Mouse (Mus musculus) testis, postnatal 10 days (tissue): ENCODE data around the gene Ybx3.

Source experiments
- DNase-seq: peaks from one replicate; pipeline ENCODE4 v3.0.0; 2021; ENCODE audit warnings: low spot score

The Ybx3 gene

DNA sequence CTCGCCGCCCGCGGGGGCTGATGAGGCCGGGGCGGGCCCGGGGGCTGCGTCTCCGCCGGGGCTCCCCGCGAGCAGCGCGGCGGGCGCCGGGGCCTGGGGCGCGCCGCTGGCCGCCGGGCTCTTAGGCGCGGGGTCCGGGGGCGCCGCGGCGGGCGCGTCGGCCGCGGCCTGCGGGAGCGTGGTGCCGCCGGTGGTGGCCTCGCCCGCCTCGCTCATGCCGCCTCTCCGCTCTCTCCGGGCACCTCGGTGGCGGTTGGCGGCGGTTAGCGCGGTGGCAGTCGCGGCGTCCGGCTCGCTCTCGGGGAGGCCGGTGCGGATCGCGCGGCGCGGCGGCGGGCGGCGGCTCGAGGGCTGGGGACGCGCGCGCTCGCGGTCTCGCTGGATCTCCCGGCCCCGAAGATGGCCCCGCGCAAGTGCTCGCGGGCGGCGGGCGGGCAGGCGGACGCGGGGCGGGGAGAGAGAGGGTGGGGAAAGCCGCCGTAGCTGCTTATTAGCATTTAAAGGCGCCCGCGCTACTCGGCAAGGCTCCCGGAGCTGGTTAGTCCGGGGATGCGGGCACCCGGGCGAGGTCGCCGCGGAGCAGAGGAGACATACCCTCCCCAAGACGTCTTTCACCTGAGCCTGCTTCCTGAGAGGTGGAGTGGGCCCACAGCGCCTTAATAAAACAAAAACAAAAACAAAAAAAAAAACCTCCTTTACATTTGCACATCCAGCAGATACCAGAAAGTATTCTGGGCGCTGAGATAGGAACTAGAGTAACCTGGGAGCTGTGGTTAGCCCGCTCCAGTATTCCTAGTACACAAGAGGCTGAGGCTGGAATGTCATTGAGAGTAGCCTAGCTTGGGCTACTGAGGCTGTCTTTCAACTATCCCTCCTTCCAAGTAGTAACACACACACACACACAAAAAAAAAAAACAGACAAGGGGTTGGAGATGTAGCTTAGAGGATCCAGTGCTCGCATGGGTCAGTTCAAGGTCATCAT lies at the start of gene Ybx3:
Ybx3 (minus strand) TSS at position 437 of the 982 bp plus-strand sequence.
- peak; percentile 85 for DNase-seq

- DNase-seq, result no peak
These were observed 48.4 kb upstream of the Ybx3 start for GRCm38 (mm10) chr6:131436626-131437025.

DNA sequence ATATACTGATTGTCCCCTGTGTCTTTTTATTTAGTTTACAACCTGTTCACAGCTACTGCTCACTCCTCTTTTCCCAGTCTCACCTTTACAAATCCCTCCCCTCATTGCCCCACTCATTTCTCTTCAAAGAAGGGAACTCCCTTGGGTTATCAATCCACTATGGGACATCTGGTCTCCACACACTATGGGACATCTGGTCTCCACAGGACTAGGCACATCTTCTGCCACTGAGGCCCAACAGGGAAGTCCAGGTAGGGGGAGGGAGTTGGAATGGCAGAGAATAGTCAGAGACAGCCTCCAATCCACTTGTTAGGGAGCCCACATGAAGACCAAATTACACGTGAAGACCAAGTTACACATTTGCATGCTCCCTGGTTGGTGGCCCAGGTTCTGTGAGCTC lies 45.8 kb upstream of the Ybx3 start:
- no peak for DNase-seq

GRCm38 (mm10) chr6:131433153-131434048 lies 45.1 kb upstream of the Ybx3 start:
- no peak for DNase-seq

DNA sequence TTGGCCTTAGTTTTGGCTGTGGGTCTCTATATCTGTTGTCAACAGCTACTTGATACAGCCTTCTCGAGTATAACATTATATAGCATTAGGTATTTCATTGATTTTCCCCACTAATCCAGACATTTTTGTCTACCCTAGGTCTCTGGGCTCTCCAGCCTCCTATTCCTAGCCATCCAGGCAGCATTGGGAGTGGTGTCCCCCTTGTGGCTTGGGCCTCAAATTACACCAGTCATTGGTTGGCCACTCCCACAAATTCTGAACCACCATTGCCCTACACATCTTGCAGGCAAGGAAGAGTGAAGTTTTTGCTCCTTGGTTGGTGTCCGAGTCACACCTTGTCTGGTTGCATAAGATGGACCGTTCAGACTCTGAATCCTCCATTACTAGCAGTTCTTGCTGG lies 33.3 kb upstream of the Ybx3 start:
- peak; percentile 47 for DNase-seq

DNA sequence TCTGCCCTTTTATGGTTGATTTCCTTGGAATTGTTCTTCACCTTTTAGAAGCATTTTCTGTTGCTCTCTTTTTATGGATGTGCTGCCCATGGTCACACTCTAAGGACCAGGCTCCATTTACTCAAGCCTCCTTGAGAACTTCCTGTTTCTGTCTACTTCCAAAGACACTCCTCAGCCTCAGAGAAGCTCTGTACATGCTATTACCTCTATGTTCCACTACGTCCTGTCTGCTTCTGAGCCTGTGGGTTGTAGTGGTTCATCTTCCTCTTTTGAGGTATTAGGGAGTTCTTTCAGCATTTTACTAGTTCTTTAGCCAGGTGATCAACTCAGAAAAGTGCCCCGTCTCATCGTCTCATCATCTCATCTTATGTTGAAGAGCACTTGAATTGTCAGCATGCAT lies 31.3 kb upstream of the Ybx3 start:
- no peak for DNase-seq

- DNase-seq, result no peak
These were observed 30.5 kb upstream of the Ybx3 start for GRCm38 (mm10) chr6:131418770-131419169.

DNA sequence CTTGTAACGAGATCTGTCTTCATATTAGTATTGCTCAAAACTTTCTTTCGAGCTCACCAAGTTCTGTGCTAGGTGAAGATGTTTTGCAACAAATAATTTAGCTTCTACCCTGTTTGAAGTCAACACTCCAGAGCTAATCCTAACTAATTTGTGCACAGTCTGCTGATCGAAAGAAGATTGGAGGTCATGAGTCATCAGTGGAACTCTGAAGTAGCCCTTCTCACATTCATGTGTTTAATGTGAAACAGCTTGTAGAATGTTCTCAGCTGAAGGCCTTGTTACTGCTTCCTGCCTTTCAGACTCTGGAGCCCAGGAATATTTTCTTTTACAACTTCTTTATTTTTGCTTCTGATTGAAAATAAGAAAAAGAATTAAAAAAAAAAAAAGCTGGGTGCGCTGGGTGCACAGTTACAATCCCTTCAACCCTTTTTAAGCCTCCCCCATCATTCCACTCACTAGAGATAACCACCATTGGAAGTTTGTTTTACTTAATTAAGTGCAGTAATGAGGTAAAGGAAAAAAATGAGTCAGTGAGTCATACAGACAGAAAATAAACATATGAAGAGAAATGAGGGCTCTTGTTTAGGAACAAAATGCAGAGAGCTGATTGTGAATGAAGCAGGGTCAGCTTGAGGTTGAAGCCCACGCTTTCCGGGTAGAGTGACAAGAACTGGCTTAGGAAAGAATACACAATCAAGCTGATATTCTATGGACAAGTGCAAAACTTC lies 23.0 kb upstream of the Ybx3 start:
- no peak for DNase-seq

DNA sequence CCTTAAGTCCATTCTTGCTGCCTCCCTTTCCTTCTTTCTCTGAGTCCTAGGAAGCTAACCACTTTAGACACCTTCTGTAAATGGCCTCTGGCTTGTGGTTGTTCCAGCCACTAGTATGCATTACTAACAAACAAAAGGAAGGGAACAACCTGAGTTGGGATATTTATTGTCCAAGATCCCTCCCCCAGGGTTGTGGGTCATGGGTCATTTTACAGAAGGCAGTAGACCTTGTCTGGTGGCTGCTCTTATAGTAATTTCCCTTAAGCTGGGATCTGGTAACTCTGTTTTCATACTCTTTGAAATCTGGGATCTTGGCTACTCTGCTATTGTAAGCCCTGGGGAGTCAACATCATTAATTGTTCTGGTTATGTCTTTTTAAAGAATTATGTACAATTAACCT lies 18.7 kb upstream of the Ybx3 start:
- DNase-seq, result no peak

DNA sequence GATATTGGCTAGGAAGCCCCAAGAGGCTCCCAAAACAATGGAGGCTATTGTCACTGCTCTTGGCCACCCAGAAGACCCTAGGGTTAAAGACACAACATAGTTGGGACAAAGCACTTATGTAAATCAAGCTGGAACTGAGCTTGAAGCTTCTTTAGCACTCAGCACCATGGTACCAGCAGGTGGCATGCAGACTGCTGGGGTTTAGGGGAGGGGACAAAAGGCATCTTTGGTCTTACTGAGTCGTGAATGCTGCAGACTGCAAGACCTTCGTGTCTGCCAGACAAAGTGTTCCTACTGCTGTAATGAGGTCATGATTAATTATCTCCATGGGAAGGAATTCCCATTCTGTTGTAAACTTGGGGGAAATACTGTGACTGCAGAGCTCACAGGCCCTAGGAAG lies 17.6 kb upstream of the Ybx3 start:
- DNase-seq, result no peak

GRCm38 (mm10) chr6:131405174-131405573 lies 16.9 kb upstream of the Ybx3 start:
- no peak for DNase-seq

GRCm38 (mm10) chr6:131404260-131404659 lies 16.0 kb upstream of the Ybx3 start:
- no peak for DNase-seq

DNA sequence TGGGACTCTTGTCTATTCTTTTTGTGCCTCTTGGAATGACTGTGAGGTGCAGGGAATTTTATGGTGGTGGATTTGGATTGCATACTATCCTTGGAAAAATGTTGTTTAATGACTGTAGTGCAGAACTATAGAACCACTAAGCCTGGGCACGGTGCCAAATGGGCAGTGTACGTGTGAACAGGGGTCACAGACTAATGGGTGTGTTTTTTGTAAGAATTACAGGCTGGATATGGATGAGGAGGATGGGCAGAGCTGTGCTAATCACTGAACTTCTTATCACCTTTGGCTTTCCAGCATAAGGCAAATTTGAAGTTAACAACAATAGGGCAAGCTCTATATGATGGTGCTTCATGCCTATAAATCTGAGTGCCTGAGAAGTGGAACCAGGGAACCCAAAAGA lies 14.8 kb upstream of the Ybx3 start:
- DNase-seq, result peak; percentile 46

GRCm38 (mm10) chr6:131402606-131403005 lies 14.3 kb upstream of the Ybx3 start:
- DNase-seq, result no peak

- no peak for DNase-seq
These were observed 13.0 kb upstream of the Ybx3 start for GRCm38 (mm10) chr6:131401259-131401658.

- no peak for DNase-seq
These were observed 8.4 kb upstream of the Ybx3 start for GRCm38 (mm10) chr6:131396650-131397049.

- DNase-seq, result no peak
These were observed 5.8 kb upstream of the Ybx3 start for GRCm38 (mm10) chr6:131393873-131394660.

DNA sequence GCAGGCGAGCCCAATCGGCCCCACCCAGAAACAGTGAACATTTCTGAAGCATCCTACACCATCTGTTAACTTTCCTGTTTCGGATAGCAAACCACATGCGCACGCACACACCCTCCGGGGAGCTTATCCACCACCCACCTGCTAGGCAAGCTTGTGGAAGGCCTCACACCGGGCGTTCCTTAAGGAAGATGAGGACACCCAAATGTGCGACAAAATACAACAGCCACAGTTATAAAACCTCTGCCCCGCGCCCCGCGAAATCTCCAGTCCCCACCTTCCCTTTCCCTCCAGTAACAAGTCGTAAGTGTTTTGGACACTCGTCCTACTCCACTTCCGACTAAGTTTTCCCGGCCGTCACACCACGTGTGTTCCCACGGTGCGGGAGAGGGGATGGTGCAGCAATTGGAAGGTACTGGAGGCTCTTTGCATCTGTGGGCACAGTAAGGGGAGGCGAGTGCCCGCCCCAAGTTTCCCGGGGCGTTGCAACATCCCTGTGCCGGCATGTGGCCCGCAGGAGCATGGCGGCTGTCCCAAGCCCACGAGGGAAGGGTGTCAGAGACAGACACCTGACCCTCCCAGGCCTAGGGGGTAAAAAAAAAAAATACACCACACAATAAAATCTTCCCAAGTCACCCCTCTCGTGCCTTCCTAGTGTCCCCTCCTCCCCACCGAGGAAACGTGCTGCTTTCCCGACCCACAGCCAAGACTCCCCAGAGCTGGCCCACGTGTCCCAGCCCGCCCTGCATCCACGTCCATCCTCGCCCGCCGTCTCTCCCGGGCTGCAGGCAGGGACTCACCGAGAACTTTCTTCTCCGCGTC lies 846 bp downstream of the Ybx3 start:
- DNase-seq, result peak; percentile 64

- DNase-seq, result no peak
These were observed 1.8 kb downstream of the Ybx3 start for GRCm38 (mm10) chr6:131386416-131387019.

- DNase-seq, result no peak
These were observed 2.8 kb downstream of the Ybx3 start for GRCm38 (mm10) chr6:131385469-131385868.
